In genomic region chr13:55483071-55483470, GRCm38 (mm10) we compare ENCODE assay signal across 8 mouse cellular contexts. TPM values are rescaled to one million over a fixed set of nuclear protein-coding genes. Genes with fewer than 3 reads are reported as not detected.
DNase-seq lines count a peak whose midpoint lies in the region; ATAC-seq and TF ChIP-seq lines count a peak whose summit lies in the region.

No protein-coding gene starts in this region.

- no peak overlapping the region for H3K4me2 ChIP-seq in lung, postnatal 0 days (replicated peaks; ENCODE audit: low read depth, low read length)
- H3K4me2 ChIP-seq in limb, embryonic 12.5 days = peak overlapping the region; percentile 80; the same call in 1 of the 2 replicates
- H3K4me2 ChIP-seq in stomach, postnatal 0 days (replicated peaks; ENCODE audit: low read depth) = no peak overlapping the region

- TF ChIP-seq CTCF in heart, adult 2 months (IDR thresholded peaks at IDR 0.05) = no peak
- TF ChIP-seq CTCF in lung, postnatal 0 days (IDR thresholded peaks at IDR 0.05) = no peak
- TF ChIP-seq CTCF in stomach, postnatal 0 days (IDR thresholded peaks at IDR 0.05; ENCODE audit: low read depth) = no peak

- H3K4me3 ChIP-seq in heart, adult 2 months = no peak overlapping the region
- H3K4me3 ChIP-seq in heart, embryonic 10.5 days = no peak overlapping the region
- no peak overlapping the region for H3K4me3 ChIP-seq in lung, postnatal 0 days (ENCODE audit: low read depth, low read length)
- peak overlapping the region; percentile 3; the same call in 1 of the 2 replicates for H3K4me3 ChIP-seq in limb, embryonic 12.5 days (replicated peaks)
- no peak overlapping the region for H3K4me3 ChIP-seq in stomach, postnatal 0 days (ENCODE audit: low read depth, low read length)

- no peaks in the 10 kb centered on the region for H3K36me3 ChIP-seq in heart, adult 2 months (ENCODE audit: control insufficient read depth, insufficient read depth, low read length)
- peaks cover 48% of the 10 kb centered on the region for H3K36me3 ChIP-seq in heart, embryonic 10.5 days
- H3K36me3 ChIP-seq in lung, postnatal 0 days (ENCODE audit: insufficient read depth, low read length) = no peaks in the 10 kb centered on the region
- H3K36me3 ChIP-seq in limb, embryonic 12.5 days = peaks cover 70% of the 10 kb centered on the region
- no peaks in the 10 kb centered on the region for H3K36me3 ChIP-seq in stomach, postnatal 0 days (ENCODE audit: control insufficient read depth, insufficient read depth, low read length)

- peaks cover 6% of the 10 kb centered on the region for H3K4me1 ChIP-seq in heart, adult 2 months (ENCODE audit: control insufficient read depth, insufficient read depth, low read length)
- H3K4me1 ChIP-seq in heart, embryonic 10.5 days = peaks cover 57% of the 10 kb centered on the region
- peaks cover 6% of the 10 kb centered on the region; the same call in 1 of the 2 replicates for H3K4me1 ChIP-seq in lung, postnatal 0 days (ENCODE audit: insufficient read depth, low read depth, low read length)
- H3K4me1 ChIP-seq in limb, embryonic 12.5 days (replicated peaks) = peaks cover 41% of the 10 kb centered on the region
- H3K4me1 ChIP-seq in stomach, postnatal 0 days (replicated peaks; ENCODE audit: control insufficient read depth, insufficient read depth) = 0 out of 2 replicates have a peak, but pooled peaks cover 3% of the 10 kb centered on the region

- TF ChIP-seq POLR2A in heart, adult 2 months (IDR thresholded peaks at IDR 0.05; ENCODE audit: insufficient read depth, low read depth, low read length) = no peak

- no peaks in the 10 kb centered on the region for H3K27me3 ChIP-seq in heart, adult 2 months (ENCODE audit: control insufficient read depth, insufficient read depth, low read length)
- peaks cover 66% of the 10 kb centered on the region for H3K27me3 ChIP-seq in heart, embryonic 10.5 days (ENCODE audit: insufficient read depth, poor library complexity, severe bottlenecking)
- peaks cover 5% of the 10 kb centered on the region for H3K27me3 ChIP-seq in lung, postnatal 0 days (replicated peaks; ENCODE audit: insufficient read depth, low read length)
- H3K27me3 ChIP-seq in limb, embryonic 12.5 days = no peaks in the 10 kb centered on the region
- H3K27me3 ChIP-seq in stomach, postnatal 0 days (ENCODE audit: control insufficient read depth, insufficient read depth, low read length) = no peaks in the 10 kb centered on the region

- peak overlapping the region; percentile 41 for H3K27ac ChIP-seq in heart, adult 2 months
- no peak overlapping the region for H3K27ac ChIP-seq in heart, embryonic 10.5 days
- no peak overlapping the region for H3K27ac ChIP-seq in lung, postnatal 0 days (ENCODE audit: low read length)
- H3K27ac ChIP-seq in limb, embryonic 12.5 days = 0 out of 2 replicates have a peak overlapping the region, but pooled peaks have one; percentile 17
- H3K27ac ChIP-seq in stomach, postnatal 0 days (replicated peaks) = peak overlapping the region; percentile 69

- intact Hi-C loops in heart, adult 2 months (cut with DNase I) = no loop called here

- no peak for DNase-seq in heart, adult 2 months
- no peak for DNase-seq in heart, embryonic 10.5 days (ENCODE audit: low spot score)
- DNase-seq in lung, postnatal 0 days (ENCODE audit: low spot score) = no peak
- DNase-seq in lung, postnatal 4 days = no peak
- DNase-seq in stomach, postnatal 0 days (ENCODE audit: low spot score) = no peak
- DNase-seq in thymus, postnatal 36 days = no peak
- DNase-seq in adrenal gland, adult (ENCODE audit: inconsistent age in 2 of 2, low spot score in 1 of 2) = no peak

- no peak overlapping the region for H3K9ac ChIP-seq in heart, adult 2 months (ENCODE audit: low read depth, low read length)
- H3K9ac ChIP-seq in lung, postnatal 0 days (replicated peaks; ENCODE audit: low read depth) = no peak overlapping the region
- H3K9ac ChIP-seq in limb, embryonic 12.5 days (replicated peaks) = peak overlapping the region; percentile 31; the same call in 1 of the 2 replicates
- peak overlapping the region; percentile 27; the same call in 1 of the 2 replicates for H3K9ac ChIP-seq in stomach, postnatal 0 days (ENCODE audit: low read length)

- no peak for TF ChIP-seq EP300 in heart, adult 2 months (IDR thresholded peaks at IDR 0.05; ENCODE audit: insufficient read depth, low read depth, low read length)
- no peak for TF ChIP-seq EP300 in lung, postnatal 0 days (IDR thresholded peaks at IDR 0.05)
- TF ChIP-seq EP300 in stomach, postnatal 0 days (optimal IDR thresholded peaks at IDR 0.05) = no peak

- WGBS in heart, adult 2 months = 31% methylated on average over 9 of the region's 9 CpGs
- WGBS in heart, embryonic 10.5 days = 41% methylated on average over 9 of the region's 9 CpGs
- 23% methylated on average over 9 of the region's 9 CpGs for WGBS in lung, postnatal 0 days
- WGBS in limb, embryonic 12.5 days = 53% methylated on average over 9 of the region's 9 CpGs
- WGBS in stomach, postnatal 0 days = 38% methylated on average over 9 of the region's 9 CpGs

- ATAC-seq in lung, postnatal 0 days = peak; percentile 11
- no peak for ATAC-seq in limb, embryonic 12.5 days (ENCODE audit: insufficient number of reproducible peaks, insufficient read depth, low FRiP score, low TSS enrichment, low read depth)
- ATAC-seq in stomach, postnatal 0 days (ENCODE audit: low FRiP score, low TSS enrichment) = no peak

- no peaks in the 10 kb centered on the region for H3K79me2 ChIP-seq in heart, adult 2 months (replicated peaks; ENCODE audit: control insufficient read depth, insufficient read depth, low read length)

- no peaks in the 10 kb centered on the region for H3K9me3 ChIP-seq in heart, embryonic 10.5 days
- no peaks in the 10 kb centered on the region for H3K9me3 ChIP-seq in lung, postnatal 0 days (ENCODE audit: low read length)
- H3K9me3 ChIP-seq in limb, embryonic 12.5 days = no peaks in the 10 kb centered on the region
- H3K9me3 ChIP-seq in stomach, postnatal 0 days (ENCODE audit: control insufficient read depth, low read length) = no peaks in the 10 kb centered on the region

RNA-seq across cellular contexts. Expression of gene Dbn1, which starts 4.8 kb away (rescaled TPM):
- total RNA-seq in heart, adult 2 months (2021) = 1 to 10 TPM; 4.8 to 9.3 TPM
- polyA plus RNA-seq in heart, adult 2 months (2012; rRNA removed) = 10.4 and 11.5 TPM in 2 replicates
- polyA plus RNA-seq in heart, embryonic 10.5 days (2016; fragmentation: Nextera tagmentation; extraction: Ambion mirVana) = 101 and 166 TPM in 2 replicates
- 43.0 and 50.6 TPM in 2 replicates for polyA plus RNA-seq in lung, postnatal 0 days (2015; fragmentation: Nextera tagmentation; extraction: Ambion mirVana)
- 361 and 375 TPM in 2 replicates for polyA plus RNA-seq in limb, embryonic 12.5 days (2016; fragmentation: Nextera tagmentation; extraction: Ambion mirVana)
- 39.3 and 40.4 TPM in 2 replicates for polyA plus RNA-seq in stomach, postnatal 0 days (2015; fragmentation: Nextera tagmentation; extraction: Ambion mirVana)

RNA-seq across cellular contexts. Expression of gene Prr7, which starts 19.0 kb away (rescaled TPM):
- under 1 TPM; 0.86 to 0.94 TPM for total RNA-seq in heart, adult 2 months (2021)
- 0.53 and 1.1 TPM in 2 replicates for polyA plus RNA-seq in heart, adult 2 months (2012; rRNA removed)
- polyA plus RNA-seq in heart, embryonic 10.5 days (2016; fragmentation: Nextera tagmentation; extraction: Ambion mirVana) = 0.17 and 0.21 TPM in 2 replicates
- polyA plus RNA-seq in lung, postnatal 0 days (2015; fragmentation: Nextera tagmentation; extraction: Ambion mirVana) = 0.17 and 0.45 TPM in 2 replicates
- polyA plus RNA-seq in limb, embryonic 12.5 days (2016; fragmentation: Nextera tagmentation; extraction: Ambion mirVana) = 0.67 and 1.1 TPM in 2 replicates
- 0.13 and 0.28 TPM in 2 replicates for polyA plus RNA-seq in stomach, postnatal 0 days (2015; fragmentation: Nextera tagmentation; extraction: Ambion mirVana)

RNA-seq across cellular contexts. Expression of gene Pdlim7, which starts 30.4 kb away (rescaled TPM):
- total RNA-seq in heart, adult 2 months (2021) = 10 to 100 TPM; 46.9 to 54.0 TPM
- 86.3 and 98.2 TPM in 2 replicates for polyA plus RNA-seq in heart, adult 2 months (2012; rRNA removed)
- polyA plus RNA-seq in heart, embryonic 10.5 days (2016; fragmentation: Nextera tagmentation; extraction: Ambion mirVana) = 397 and 462 TPM in 2 replicates
- polyA plus RNA-seq in lung, postnatal 0 days (2015; fragmentation: Nextera tagmentation; extraction: Ambion mirVana) = 109 and 111 TPM in 2 replicates
- 154 and 158 TPM in 2 replicates for polyA plus RNA-seq in limb, embryonic 12.5 days (2016; fragmentation: Nextera tagmentation; extraction: Ambion mirVana)
- polyA plus RNA-seq in stomach, postnatal 0 days (2015; fragmentation: Nextera tagmentation; extraction: Ambion mirVana) = 174 and 193 TPM in 2 replicates

RNA-seq across cellular contexts. Expression of gene Grk6, which starts 38.2 kb away (rescaled TPM):
- total RNA-seq in heart, adult 2 months (2021) = 10 to 100 TPM; 17.1 to 19.5 TPM
- 22.5 and 29.0 TPM in 2 replicates for polyA plus RNA-seq in heart, adult 2 months (2012; rRNA removed)
- polyA plus RNA-seq in heart, embryonic 10.5 days (2016; fragmentation: Nextera tagmentation; extraction: Ambion mirVana) = 29.5 and 44.2 TPM in 2 replicates
- polyA plus RNA-seq in lung, postnatal 0 days (2015; fragmentation: Nextera tagmentation; extraction: Ambion mirVana) = 20.4 and 20.5 TPM in 2 replicates
- 66.6 and 69.1 TPM in 2 replicates for polyA plus RNA-seq in limb, embryonic 12.5 days (2016; fragmentation: Nextera tagmentation; extraction: Ambion mirVana)
- 17.7 and 19.0 TPM in 2 replicates for polyA plus RNA-seq in stomach, postnatal 0 days (2015; fragmentation: Nextera tagmentation; extraction: Ambion mirVana)

RNA-seq across cellular contexts. Expression of gene Dok3, which starts 46.0 kb away (rescaled TPM):
- total RNA-seq in heart, adult 2 months (2021) = 1 to 10 TPM; 1.9 to 2.4 TPM
- 3.7 and 7.3 TPM in 2 replicates for polyA plus RNA-seq in heart, adult 2 months (2012; rRNA removed)
- 0.57 and 2.4 TPM in 2 replicates for polyA plus RNA-seq in heart, embryonic 10.5 days (2016; fragmentation: Nextera tagmentation; extraction: Ambion mirVana)
- polyA plus RNA-seq in lung, postnatal 0 days (2015; fragmentation: Nextera tagmentation; extraction: Ambion mirVana) = 8.1 and 9.1 TPM in 2 replicates
- 2.4 and 2.7 TPM in 2 replicates for polyA plus RNA-seq in limb, embryonic 12.5 days (2016; fragmentation: Nextera tagmentation; extraction: Ambion mirVana)
- polyA plus RNA-seq in stomach, postnatal 0 days (2015; fragmentation: Nextera tagmentation; extraction: Ambion mirVana) = 1.0 and 1.3 TPM in 2 replicates

Comparison
In these comparisons a context has a peak if more than half of its experiments do, and no peak if none do; other contexts are left out.
1. H3K27ac ChIP-seq: peak in heart, adult 2 months (single experiment), limb, embryonic 12.5 days (single experiment) and stomach, postnatal 0 days (single experiment); none in heart, embryonic 10.5 days (single experiment) and lung, postnatal 0 days (single experiment).
2. H3K9ac ChIP-seq: peak in limb, embryonic 12.5 days (single experiment) and stomach, postnatal 0 days (single experiment); none in heart, adult 2 months (single experiment) and lung, postnatal 0 days (single experiment).